Mouse (Mus musculus): ENCODE results near the gene Gxylt2. TPM values are rescaled to one million over a fixed set of nuclear protein-coding genes. Genes with fewer than 3 reads are reported as not detected.

Gene Gxylt2
- total RNA-seq, 4 experiments from 2014 or later = 1.6 to 2.4 (median 2.3) TPM

DNA sequence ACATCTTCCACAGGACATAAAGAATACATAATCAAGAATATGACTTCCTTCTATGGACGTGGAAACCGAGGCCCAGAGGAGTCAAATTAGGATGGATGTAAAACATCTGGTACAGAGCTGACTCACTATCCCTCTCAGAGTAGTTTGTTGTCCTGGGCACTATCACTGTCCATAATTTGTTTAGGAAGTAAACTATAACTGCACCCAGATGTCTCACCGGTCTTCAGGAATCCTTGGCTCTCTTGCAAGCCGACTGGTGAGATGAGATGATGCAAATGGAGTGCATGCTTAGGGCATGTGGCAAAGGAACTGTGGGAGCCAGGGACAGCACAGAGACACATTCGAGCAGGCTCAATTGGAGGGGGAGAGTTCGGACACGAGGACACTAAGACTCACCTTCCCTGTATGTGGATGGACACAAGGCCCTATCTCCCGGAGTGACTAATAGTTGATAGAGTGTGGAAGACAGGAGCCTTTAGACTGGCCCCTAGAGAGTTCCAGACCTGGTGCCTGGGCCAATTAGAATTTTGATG, 10.8 kb downstream of the Gxylt2 start:
- no peak for DNase-seq (ENCODE audit: low spot score)

DNA sequence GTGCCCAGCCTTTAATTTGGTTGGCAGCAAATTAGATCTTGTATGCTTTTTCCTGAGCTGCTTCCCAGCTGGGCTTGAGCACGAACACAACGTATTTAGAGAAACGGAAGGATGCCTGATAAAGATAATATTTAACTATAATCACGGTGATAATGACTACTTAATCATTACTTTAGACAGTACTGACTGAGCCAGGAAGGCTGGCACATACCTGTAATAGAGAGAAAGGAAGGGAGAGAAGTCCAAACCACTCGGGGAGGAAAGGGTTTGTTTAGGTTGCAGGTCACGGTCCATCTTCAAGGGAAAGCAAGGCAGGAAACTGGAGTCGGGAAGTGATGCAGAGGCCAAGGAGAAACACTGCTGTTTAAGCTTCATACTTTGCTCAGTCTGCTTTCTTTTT, 11.6 kb downstream of the Gxylt2 start:
- DNase-seq (ENCODE audit: low spot score) = no peak

DNA sequence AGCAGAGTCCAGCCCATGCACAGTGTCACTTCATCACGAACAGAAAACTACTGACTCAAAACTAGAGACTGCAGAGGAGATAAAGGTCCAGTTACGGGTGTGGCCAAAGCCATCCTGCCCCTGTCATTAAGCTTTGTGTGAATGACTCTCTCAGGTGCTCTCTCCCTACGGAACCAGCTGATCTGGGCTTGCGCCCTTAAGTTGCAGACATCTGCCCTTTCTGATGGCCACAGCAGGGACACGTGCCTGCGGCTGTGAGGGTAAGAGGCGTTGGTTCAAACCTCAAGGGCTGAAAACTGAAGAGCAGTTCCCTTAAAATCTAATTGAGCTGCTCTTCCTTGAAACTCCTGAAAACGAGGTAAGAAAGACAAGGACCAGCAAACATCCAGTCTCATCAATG, 12.3 kb downstream of the Gxylt2 start:
- no peak for DNase-seq (ENCODE audit: low spot score)

DNA sequence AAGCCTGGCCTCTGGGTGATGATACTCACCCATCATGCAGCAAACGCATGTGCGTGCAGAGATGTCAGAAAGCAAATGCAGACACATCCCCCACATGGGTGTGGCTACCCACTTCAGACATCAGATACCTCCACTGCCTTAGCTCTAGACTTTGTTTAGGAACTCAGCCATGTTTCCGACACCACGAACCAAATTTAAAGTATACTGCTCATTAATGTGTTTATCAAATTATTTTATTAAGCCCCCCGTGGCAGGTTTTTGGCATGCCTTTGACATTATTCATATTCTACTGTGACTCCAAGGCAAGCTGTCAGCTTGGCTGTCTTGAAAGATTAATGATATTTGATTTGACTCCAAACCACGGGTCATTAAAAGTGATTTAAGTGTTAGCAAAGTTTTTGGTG, 15.6 kb downstream of the Gxylt2 start:
- DNase-seq (ENCODE audit: low spot score) = no peak

DNA sequence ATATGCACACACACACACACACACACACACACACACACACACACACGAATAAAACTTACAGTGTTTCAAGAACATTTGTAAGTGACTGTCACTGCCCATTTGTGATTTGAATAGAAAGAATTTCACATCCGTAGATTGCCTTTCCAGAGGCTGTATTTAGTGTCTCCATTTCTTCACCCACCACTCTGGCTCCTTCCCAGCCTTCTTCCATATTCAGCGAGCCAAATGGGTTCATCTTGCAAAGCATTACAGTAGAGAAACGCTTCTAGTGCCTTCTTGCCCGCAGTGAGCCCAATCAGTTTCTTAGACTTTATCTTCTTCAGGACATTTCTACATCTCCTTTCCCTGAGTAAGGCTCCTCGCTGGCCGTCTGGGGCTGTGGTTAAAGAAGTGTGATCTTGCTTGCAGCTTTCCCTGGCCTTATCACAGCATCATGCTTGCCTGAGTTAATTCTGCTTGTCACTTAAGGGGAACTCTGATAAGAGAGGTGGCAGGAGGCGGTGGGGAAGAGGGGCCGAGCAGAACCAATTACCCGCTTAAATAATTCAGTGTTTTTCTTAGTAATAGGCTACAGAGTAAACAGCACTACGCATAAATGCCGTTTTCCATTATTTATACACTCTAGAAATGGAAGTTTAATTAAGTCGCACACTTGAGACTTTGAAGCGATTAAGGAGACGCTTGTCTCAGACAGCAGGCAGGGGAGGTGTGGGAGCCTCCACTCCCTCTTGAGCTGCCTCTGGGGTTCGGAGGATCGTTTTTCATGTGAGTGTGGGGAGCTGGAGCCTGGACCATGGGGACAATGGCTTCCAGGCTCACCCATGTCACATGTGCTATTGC, 16.6 kb downstream of the Gxylt2 start:
- no peak for DNase-seq (ENCODE audit: low spot score)

DNA sequence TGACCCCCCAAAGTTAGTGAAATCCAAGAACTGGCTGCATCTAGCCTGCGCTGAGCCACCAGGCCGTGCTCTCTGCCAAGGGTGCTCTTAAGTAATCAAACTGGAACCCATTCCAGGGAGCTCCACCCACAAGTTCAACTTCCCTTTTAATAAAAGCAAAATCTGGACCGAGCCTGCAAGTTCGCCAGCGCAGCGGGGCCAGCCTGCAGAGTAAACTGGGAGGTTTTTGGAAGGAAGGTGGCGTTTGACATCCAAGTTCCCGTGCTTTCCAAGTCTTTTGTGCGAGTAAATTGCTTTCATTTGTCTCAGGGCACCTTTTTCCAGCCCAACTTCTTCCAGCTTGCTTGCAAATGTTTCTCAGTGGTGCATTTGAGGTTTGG, 27.5 kb downstream of the Gxylt2 start:
- peak; percentile 85 for DNase-seq (ENCODE audit: low spot score)

DNA sequence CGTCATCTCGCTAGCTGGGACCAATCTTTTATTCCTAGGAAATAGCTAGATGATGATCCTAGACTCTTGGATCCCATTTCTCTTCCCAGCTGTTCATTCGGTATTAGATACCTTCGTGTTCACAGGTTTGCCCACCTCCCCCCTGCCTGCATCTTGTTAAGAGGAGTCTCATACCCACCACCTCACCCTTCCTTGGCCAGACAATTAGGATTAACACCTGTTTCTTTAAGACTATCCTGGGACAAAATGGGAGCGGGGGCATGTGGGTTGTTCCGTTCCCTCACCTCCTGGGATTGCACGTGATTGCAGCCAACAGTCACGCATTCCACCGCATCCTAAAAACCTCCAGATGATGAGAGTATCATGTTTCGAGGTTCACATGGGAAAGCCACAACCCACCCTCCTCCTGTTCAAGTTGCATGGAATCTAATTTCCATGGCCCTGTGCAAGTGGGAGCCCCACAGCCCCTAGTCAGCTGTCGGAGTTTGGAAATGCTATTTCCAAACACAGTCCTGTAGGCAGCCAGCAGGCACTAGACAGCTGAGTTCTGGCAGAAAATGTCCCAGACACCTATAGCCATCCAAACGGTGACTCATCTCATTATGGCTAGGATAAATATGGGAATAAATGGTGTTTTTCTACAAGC, 28.0 kb downstream of the Gxylt2 start:
- peak; percentile 63 for DNase-seq (ENCODE audit: low spot score)

DNA sequence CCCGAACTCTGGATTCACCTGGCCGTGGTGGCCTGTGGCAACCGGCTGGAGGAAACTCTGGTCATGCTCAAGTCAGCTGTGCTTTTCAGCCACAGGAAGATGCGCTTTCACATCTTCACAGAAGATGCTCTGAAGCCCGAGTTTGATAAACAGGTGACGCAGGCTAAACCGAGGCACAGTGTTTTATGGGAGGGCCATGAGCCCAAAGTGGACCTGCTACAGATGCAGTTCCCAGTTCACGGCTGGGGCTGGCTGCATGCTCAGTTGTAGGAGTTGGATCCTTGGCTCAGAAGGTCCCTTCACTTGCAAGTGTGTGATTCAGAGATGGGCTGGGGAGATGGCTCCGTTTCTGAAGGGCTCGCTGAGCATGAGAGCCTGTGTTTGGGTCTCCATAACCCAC, 28.7 kb downstream of the Gxylt2 start:
- DNase-seq (ENCODE audit: low spot score) = no peak

DNA sequence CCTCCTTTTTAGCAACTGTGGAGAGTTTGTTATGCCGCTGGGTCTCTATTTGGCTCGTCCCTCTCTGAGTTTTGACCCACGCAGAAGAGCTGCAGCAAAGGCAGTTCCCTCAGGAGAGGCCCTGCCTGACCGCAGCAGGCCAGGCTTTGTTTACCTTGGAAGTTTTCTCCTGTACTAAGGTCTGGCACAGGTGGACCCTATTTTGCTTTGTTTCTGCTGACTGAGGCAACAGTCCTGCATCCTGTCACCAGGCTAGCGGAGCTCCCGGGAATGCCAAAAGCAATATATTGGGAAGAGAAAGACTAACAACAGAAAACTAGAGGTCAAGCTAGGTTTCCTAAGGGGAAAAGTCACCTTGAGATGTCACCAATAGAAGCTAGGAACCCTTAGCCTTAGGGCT, 29.8 kb downstream of the Gxylt2 start:
- DNase-seq (ENCODE audit: low spot score) = peak; percentile 31

DNA sequence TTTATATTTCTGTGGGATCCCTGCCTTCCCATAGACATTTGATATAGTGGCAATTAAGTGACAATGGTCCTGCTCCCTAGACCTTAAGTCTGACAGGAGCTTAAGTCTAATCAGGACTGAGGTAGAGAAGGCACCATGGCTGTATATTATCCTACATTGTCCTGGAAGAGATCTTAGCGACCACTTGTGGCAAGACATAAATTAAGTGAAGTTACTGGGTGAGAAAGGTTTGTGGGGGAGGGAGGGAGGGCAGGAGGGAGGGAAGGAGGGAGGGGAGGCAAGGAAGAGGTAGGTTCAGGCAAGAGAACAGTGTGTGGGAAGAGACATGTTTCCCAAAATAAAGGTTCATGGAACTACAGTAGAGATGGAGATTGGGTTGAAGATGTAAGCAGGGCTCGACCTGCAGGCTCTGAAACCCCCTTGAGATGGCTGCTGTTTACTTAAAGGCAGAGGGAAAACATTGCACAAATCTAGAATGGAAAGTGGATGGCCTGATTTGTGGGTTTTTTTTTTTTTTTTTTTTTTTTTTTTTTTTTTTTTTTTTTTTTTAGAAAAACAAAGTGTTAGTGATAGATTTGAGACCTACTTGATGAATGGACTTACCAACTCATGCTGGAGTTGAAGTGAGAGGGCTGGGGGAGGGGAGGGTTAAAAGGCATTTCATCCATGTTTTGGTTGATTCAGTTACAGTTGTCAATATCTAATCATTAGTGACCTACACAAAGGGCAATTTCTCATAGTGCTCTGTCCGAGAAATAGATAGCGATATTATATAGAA, 54.1 kb downstream of the Gxylt2 start:
- no peak for DNase-seq (ENCODE audit: low spot score)

DNA sequence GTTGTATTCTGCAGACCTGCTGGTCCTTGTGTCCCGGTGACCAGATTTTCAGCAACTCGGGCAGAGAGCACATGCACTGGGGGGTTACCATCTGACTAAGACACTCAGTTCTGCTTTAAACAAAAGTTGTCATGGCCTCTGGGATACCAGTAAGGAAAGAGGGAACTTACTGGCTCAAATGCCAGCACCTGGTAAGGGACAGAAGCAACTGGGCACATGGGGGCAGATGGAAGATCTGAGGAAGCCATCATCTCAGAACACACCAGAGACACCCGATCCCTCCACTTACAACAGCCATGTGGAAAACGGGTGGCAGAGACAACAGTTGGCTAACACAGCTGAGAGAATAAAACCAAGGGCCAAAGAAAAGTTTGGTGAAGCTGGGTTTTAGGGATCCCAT, 63.2 kb downstream of the Gxylt2 start:
- DNase-seq (ENCODE audit: low spot score) = no peak

DNA sequence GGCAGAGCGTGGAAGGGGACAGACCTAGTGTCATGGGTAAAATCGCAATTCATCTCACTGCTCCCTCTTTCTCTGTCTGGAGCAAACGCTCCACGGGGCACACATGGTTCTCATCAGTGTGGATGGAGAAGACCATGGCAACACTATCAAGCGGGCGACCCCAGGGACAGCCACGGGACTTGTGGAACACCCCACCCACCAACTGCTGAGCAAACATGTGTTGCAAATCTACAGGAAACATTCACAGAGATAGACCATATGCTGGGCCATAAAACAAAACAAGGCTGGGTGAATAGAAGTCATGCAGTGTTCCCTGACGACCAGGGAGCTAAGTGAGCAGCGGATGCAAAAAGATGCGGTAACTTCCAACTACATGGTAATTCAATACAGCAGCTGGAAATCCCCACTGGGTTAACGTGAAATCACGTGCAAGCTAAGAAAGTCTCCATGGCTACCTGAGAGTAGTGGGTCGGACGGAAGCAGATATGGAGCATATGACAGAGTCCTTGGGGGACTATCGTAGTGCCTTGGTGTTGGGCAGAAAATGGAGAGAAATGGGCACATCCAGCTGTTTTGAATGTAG, 71.5 kb downstream of the Gxylt2 start:
- peak; percentile 4 for DNase-seq (ENCODE audit: low spot score)

DNA sequence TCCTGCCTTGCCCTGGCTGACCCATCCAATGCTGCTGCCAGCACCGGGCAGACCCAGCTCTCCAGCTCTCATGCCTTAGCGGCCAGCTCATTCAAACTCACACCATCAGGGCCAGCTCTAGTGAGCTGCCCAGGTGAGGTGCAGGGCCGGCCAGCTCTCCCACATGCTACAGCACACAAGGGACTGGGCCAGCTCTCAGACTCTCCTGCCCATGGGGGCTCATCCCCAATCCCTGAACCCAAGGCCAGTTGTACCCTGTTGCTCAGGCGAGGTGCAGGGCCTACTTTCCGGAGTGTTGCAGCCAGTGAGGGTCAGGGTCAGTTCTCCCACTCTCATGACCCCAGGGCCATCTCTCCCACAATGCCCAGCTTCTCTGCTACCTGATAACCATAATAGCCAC, 74.1 kb downstream of the Gxylt2 start:
- DNase-seq (ENCODE audit: low spot score) = no peak

DNA sequence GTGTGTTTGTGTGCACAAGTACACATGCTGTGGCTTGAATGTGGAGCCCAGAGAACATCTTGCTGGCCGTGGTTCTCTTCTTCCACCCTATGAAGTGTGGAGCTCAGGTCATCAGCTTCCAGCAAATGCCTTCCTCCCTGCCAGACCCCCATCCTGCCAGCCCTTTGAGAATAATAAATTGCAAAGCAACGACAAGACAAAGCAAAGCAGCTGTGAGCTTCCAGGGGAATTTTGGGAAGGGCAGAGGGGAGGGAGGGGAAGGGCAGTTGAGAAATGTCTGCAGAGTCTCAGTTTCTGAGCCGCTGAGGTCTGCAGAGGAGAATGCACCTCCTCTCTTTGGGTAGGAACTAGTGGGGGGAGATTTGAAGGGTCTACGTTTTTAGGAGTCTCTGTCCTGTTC, 75.9 kb downstream of the Gxylt2 start:
- DNase-seq (ENCODE audit: low spot score) = no peak

DNA sequence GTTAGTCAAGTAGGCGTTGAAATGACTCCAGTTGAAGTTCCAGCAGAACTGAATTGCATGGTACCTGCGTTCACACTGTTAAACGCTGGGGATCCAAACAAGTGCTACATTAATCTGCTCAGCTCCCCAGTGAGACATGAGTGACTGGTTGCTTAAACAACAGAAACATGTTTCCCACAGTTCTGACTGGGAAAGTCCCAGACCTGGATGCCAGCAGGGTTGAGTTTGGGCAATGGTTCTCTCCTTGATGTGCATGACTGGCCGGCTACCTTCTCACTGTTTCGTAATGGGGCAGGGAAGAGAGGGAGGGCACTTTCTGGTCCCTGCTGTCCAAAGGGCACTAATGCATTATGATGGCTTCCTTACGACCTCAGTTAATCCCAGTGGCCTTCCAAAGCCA, 77.1 kb downstream of the Gxylt2 start:
- no peak for DNase-seq (ENCODE audit: low spot score)

DNA sequence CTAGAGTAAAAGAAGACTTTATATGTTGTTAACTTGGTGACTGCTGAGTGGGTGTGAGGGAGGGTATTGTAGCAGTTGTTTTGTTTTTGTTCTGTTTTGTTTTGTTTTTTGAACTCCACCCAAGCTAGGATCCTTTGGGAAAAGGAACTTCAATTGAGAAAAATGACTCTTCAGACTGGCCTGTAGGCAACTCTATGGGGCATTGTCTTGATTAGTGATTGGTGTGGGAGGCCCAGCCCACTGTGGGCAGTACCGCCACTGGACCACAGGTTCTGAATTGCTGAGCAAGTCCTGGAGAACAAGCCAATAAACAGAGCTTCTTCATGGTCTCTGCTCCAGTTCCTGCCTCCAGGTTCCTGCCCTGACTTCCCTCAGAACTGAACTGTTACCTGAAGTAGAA, 83.2 kb downstream of the Gxylt2 start:
- no peak for DNase-seq (ENCODE audit: low spot score)

DNA sequence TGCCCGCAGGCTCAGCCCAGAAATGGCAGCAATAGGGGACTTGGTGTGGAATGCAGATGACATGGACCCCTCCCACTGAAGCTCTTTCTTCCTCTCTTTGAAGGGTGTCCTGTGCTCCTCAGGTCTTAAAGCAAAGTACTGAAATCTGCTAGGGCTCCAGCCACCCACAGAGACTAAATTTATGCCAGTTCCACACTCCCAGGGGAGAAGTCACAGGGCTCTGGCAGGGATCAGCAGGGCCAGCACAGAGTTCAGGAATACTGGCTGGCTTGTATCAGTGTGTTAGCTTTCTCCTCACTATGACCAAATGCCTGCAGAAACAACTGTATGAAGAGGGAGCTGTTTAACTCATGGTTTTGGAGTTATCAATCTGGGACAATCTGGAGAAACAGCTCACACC, 84.6 kb downstream of the Gxylt2 start:
- DNase-seq (ENCODE audit: low spot score) = no peak

DNA sequence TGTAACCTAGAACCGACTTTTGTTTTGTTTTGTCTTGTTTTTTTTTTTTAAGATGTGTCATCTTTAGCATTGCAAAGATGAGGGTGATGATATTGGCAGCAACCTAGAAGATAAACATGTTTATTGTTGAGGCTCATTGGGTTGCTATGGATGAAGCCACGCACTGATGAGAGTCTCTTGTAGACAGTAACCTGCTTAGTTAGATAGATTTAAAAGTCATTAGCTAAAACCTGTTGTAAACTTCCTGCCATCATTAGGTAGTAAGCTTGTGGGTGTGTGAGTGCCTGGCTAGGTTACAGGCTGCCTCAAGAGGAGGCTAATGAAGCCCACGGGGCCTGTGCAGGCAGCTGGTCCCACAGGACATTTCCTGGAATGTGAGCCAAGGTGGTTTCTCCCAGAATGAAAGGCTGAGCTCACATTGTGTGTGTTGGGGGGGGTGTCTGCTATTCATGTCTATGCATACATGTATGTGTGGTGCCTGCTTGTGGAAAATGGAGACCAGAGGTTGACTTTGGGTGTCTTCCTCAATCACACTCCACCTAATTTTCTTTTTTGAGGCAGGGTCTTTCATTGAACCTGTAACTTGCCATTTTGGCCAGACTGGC, 87.6 kb downstream of the Gxylt2 start:
- DNase-seq (ENCODE audit: low spot score) = no peak

DNA sequence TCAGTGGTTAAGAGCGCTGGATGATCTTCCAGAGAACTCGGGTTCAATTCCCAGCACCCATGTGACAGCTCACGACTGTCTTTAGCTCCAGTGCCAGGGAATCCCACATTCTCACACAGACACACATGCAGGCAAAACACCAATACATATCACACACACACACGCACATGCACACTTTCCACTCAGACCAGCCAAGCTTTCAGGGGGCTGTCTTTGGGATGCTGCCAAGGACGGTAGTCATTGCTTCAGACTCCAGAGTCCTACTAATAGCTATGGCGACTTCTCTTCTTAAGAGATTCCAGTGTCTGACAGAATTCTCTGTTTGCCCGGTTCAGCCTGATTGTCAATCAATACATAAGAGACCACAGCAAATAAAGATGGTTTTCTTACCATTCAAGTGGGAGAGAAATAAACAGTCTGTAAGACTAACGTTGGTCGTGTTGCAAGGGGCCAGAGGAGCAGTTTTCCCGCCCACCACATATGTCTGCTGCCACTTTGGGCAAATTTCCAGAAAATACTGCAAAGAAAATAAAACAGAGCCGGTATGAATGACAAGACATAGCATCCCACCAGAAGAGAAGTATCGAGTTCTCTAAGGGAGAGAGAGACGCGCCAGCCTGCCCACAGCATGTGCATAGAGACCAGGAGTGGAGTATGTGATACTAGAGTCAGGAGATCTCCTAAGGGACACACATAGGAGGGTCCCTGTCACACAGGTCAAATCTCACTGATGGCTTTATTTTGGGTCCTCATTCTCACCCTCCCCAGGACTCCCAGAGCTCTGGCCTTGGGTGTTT, 88.6 kb downstream of the Gxylt2 start:
- no peak for DNase-seq (ENCODE audit: low spot score)

DNA sequence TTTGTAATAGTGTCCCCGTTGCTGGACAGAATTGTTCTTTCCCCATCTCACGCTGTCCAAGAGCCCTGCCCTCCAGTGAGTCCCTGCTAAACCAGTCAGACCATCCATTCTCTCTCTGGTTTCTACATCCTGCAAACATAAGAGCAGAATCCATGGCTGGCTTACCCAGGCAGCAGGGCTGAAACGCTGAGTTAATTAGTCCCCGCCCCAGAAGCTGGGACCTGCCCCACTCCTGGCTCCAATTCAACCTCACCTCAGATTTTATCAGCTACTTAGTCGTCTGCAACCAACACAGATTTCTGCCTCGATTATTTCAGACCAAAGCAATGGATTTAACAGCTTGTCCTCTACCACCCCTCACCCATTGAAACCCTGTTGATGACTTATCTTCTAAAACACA, 91.3 kb downstream of the Gxylt2 start:
- DNase-seq (ENCODE audit: low spot score) = no peak

DNA sequence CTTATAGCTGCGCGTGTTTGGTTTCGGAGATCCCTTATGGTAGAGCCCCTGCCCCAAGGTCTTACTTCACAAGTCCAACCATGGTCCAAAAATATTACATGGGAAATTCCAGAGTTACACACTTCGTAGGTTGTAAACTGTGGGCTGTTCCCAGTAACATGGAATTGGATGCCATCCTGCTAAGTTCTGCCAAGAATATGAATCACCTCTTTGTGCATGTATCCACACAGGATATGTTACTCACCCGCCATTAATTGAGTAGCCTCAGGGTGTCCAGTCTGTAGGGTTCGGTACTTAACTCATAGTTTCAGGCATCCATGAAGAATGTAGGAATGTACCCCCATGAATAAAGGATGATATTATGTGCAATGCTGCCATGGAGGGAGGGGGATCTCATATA, 94.8 kb downstream of the Gxylt2 start:
- no peak for DNase-seq (ENCODE audit: low spot score)

All from heart, adult 8-10 months (tissue).